Mouse (Mus musculus): ENCODE results near the gene Tom1l2. TPM values are rescaled to one million over a fixed set of nuclear protein-coding genes. Genes with fewer than 3 reads are reported as not detected.

The Tom1l2 gene
- polyA plus RNA-seq, 1 experiment from 2014 or later, result 18.0 TPM

DNA sequence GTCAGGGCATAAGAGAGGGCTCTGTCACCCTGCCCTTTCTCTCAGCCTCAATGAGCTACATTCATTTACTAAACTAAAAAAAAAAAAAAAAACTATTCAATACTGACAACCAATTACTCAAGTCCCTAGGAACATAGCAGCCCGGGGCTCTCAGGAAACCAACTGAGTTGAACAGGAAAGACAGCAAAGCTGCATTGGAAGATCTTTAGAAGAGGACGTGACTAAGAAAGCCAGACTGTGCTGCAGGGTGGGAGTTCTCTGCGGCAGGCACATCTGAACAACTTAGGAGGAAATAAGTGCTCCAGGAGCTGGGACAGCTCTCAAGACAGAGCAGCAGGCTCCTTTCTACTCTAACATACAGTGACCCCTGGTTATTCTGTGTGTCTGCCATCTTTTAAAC is 84.1 kb downstream of the Tom1l2 start:
- no peak for DNase-seq (ENCODE audit: extremely low spot score, low spot score)
- H3K36me3 ChIP-seq (replicated peaks), result peaks cover 4% of the 10 kb centered on the region; the same call in 1 of the 2 replicates
- 0 out of 2 replicates have a peak overlapping the region, but pooled peaks have one; percentile 11 for H3K27ac ChIP-seq
- no peak overlapping the region for H3K4me3 ChIP-seq
- no peaks in the 10 kb centered on the region for H3K27me3 ChIP-seq (ENCODE audit: poor library complexity, severe bottlenecking)
- peaks cover 23% of the 10 kb centered on the region for H3K4me1 ChIP-seq
- WGBS, result 77% methylated on average over 3 of the region's 3 CpGs
- no peaks in the 10 kb centered on the region for H3K9me3 ChIP-seq

DNA sequence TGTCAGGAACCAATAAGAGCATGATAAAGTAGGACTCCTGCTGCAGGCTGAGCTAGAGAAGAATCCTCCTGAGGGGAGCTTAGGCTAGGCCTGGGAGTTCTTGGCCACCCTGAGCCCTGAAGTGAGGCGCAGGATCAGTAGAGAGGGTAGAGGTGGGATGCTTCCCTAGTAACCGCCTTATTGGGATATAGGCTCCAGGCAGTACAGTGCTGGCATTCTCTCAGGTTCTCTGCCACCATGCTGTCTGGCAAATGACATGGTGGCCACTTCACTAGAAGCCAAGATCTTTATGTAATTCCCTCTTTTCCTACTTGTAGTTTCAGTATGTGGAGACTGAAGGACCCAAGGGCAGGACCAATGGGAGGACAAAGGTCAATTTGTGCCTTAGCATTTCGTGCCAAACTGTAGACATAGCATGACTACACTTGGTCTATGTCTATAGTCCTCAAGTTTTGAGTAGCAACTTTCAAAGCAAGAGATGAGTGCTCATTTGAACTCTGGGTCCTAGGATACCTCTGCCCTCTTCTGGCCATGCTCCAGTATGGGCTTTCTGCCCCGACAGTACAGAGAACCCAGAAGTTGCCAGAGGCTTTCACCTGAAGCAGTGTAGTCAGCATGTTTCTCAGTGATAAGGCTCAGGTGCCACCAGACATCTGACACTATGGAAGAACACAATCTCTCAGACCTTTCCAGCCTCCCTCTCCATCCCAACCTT is 87.3 kb downstream of the Tom1l2 start:
- DNase-seq (ENCODE audit: extremely low spot score, low spot score), result no peak
- Histone ChIP-seq H3K4me3 (no peak overlapping the region), H3K27ac (no peak overlapping the region), H3K9me3 (no peaks in the 10 kb centered on the region), H3K27me3 (ENCODE audit: poor library complexity, severe bottlenecking) (no peaks in the 10 kb centered on the region), H3K36me3 (replicated peaks) (no peaks in the 10 kb centered on the region; the same call in 1 of the 2 replicates), H3K4me1 (peaks cover 25% of the 10 kb centered on the region)
- WGBS, result 94% methylated on average over 4 of the region's 4 CpGs

DNA sequence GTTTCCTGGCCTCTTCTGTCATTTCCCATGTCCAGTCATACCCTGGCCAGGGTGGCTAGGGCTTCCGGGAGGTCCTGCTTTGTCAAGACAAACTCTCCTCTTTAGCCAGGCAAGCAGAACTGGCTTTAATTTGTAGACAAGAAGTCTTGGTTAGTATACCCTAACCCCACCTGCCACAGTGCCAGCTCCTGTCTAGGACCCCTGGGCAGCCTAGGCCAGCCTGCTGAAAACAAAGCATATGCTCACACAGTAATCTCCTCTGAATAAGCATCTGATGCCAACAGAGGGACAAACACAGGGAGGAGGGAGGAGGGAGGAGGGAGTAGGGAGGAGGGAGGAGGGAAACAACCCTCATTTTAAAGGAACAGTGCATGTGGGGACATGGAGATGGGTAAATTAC is 88.1 kb downstream of the Tom1l2 start:
- Histone ChIP-seq H3K27me3 (ENCODE audit: poor library complexity, severe bottlenecking) (no peaks in the 10 kb centered on the region), H3K4me3 (no peak overlapping the region), H3K4me1 (peaks cover 25% of the 10 kb centered on the region), H3K36me3 (replicated peaks) (no peaks in the 10 kb centered on the region; the same call in 1 of the 2 replicates), H3K9me3 (no peaks in the 10 kb centered on the region), H3K27ac (0 out of 2 replicates have a peak overlapping the region, but pooled peaks have one; percentile 11)
- 94% methylated on average over 1 of the region's 1 CpGs for WGBS
- no peak for DNase-seq (ENCODE audit: extremely low spot score, low spot score)

DNA sequence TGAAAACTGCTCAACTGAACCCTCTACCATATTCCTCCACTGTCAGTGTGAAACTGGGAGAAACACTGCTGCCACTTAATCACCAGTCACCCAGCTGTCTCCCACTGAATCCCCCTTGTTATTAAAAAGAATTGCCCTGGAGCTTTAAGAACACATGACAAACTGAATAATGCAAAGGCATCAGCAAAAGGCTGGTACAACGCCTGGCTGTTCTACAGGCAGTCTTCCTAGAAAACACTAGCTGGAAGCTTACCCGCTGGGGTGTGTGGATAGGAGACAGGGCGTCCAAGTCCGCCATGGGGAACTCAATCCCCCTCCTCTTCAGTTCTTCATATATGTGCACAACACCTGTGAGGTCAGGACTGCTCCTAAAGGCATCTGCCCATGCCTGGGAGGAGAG is 90.3 kb downstream of the Tom1l2 start:
- H3K4me1 ChIP-seq, result peaks cover 14% of the 10 kb centered on the region
- DNase-seq (ENCODE audit: extremely low spot score, low spot score), result no peak
- 0 out of 2 replicates have a peak, but pooled peaks cover 3% of the 10 kb centered on the region for H3K36me3 ChIP-seq (replicated peaks)
- H3K27ac ChIP-seq, result no peak overlapping the region
- H3K27me3 ChIP-seq (ENCODE audit: poor library complexity, severe bottlenecking), result no peaks in the 10 kb centered on the region
- H3K9me3 ChIP-seq, result no peaks in the 10 kb centered on the region
- no peak overlapping the region for H3K4me3 ChIP-seq
- WGBS, result 85% methylated on average over 4 of the region's 4 CpGs

DNA sequence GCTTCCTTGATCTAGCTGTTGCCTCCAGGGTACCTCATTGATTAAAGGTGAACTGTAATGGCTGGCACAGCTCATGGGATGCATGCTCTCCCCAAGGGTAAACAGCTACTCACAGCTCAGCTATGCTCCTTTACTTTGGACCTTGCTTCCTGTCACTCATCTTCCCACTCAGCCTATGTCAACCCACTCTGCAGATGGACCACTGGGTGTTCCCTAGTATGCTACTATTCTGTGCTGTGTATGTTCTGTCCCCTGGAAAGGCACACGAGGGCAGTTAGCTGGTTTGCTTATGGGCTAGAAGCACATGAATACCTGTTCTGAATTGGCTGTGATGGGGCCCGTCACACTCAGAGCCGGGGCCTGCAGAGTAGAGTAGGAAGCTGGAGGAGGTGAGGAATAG is 92.0 kb downstream of the Tom1l2 start:
- Histone ChIP-seq H3K4me3 (no peak overlapping the region), H3K27me3 (ENCODE audit: poor library complexity, severe bottlenecking) (no peaks in the 10 kb centered on the region), H3K4me1 (peaks cover 14% of the 10 kb centered on the region), H3K9me3 (no peaks in the 10 kb centered on the region), H3K27ac (no peak overlapping the region), H3K36me3 (replicated peaks) (0 out of 2 replicates have a peak, but pooled peaks cover 4% of the 10 kb centered on the region)
- DNase-seq (ENCODE audit: extremely low spot score, low spot score), result no peak
- 93% methylated on average over 3 of the region's 3 CpGs for WGBS

DNA sequence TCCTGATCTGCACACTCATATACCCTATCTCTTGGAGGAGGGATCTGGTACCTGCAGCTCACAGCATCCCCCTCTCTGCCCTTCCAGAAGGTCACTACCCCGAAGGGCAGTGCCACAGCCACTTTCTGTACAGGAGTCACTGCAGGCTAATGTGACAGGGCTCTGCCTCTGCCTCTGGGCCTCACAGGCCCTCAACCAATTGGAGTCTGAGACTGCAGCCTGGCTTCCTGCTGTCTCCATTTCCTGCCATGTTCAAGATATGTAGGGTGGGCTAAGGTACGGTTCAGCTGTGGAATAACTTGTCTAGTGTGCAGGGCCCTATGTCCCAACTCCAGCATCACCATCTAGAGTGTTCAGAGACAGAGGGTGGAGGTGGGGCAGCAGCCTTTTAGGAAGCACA is 95.0 kb downstream of the Tom1l2 start:
- Histone ChIP-seq H3K4me3 (no peak overlapping the region), H3K27me3 (ENCODE audit: poor library complexity, severe bottlenecking) (no peaks in the 10 kb centered on the region), H3K4me1 (peaks cover 6% of the 10 kb centered on the region), H3K9me3 (no peaks in the 10 kb centered on the region), H3K27ac (0 out of 2 replicates have a peak overlapping the region, but pooled peaks have one; percentile 4), H3K36me3 (replicated peaks) (0 out of 2 replicates have a peak, but pooled peaks cover 4% of the 10 kb centered on the region)
- WGBS, result 80% methylated on average over 2 of the region's 2 CpGs
- DNase-seq (ENCODE audit: extremely low spot score, low spot score), result no peak

DNA sequence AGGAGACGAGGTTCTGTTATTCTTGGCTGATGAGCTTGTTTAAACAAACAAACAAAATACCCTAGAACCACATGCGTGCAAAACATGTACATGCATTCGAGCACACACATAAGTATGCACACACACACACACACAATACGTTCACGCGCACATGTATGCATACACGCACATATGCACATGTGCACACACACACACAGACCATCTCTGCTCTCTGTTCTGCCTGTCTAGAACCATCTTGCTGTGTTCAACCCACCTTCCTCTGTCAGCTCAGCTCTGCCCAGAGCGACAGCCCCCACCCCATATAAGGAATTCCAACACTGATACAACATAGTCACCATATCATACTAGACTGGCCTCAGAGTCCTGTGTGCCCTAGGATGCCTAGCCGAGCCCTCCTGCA is 96.0 kb downstream of the Tom1l2 start:
- 90% methylated on average over 9 of the region's 9 CpGs for WGBS

DNA sequence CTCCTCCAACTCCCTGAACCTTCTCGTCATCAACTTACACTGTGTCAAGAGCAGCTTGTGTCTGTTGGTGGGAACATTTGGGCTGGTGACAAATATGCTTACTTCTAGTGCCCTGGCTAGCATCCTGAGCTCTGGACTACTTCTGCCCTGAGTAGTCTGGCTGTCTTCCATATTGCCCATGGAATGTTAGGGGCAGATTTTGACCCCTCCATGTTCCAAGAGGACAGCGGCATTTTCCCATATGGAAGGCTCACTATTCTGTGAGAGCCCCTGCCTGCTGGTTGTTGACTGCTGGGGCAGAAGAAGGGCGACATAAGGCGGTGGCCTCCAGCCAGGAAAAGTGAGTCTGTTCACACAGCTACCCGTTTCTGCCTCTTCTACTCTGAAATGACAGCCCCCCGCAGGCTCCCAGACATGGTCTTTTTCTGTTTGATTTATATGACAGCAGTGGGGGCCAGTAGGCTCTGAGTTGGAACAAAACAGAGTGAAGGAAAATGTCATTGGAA is 96.5 kb downstream of the Tom1l2 start:
- Histone ChIP-seq H3K27ac (no peak overlapping the region), H3K27me3 (ENCODE audit: poor library complexity, severe bottlenecking) (no peaks in the 10 kb centered on the region), H3K9me3 (no peaks in the 10 kb centered on the region), H3K4me3 (no peak overlapping the region), H3K4me1 (peaks cover 15% of the 10 kb centered on the region), H3K36me3 (replicated peaks) (0 out of 2 replicates have a peak, but pooled peaks cover 4% of the 10 kb centered on the region)
- 88% methylated on average over 6 of the region's 6 CpGs for WGBS
- no peak for DNase-seq (ENCODE audit: extremely low spot score, low spot score)

More for the DNA sequence above, 96.0 kb downstream of the Tom1l2 start:
- 0 out of 2 replicates have a peak, but pooled peaks cover 4% of the 10 kb centered on the region for H3K36me3 ChIP-seq (replicated peaks)
- H3K4me3 ChIP-seq, result no peak overlapping the region
- no peaks in the 10 kb centered on the region for H3K27me3 ChIP-seq (ENCODE audit: poor library complexity, severe bottlenecking)
- H3K27ac ChIP-seq, result no peak overlapping the region
- peaks cover 11% of the 10 kb centered on the region for H3K4me1 ChIP-seq
- no peak for DNase-seq (ENCODE audit: extremely low spot score, low spot score)
- H3K9me3 ChIP-seq, result no peaks in the 10 kb centered on the region

DNA sequence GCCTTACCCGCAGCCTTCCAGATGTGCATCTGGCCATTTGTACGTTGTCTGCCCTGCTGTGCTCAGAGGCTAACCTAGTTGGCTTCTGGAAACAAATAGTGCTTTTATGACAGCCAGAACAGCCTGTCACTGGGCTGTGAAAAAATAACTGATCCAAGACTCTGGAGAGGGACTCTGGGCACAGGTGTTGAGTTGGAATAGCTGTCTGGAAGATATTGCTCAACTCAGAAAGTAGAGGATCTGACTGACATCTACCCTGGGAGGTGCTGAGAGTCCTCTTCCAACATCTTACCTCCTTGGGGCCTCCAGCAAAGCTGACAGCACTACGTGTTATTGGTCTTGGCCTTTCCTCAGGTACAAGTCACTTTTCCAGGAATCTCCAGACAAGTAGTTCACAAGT is 97.1 kb downstream of the Tom1l2 start:
- Histone ChIP-seq H3K27me3 (ENCODE audit: poor library complexity, severe bottlenecking) (no peaks in the 10 kb centered on the region), H3K4me1 (peaks cover 15% of the 10 kb centered on the region), H3K36me3 (replicated peaks) (0 out of 2 replicates have a peak, but pooled peaks cover 4% of the 10 kb centered on the region), H3K27ac (no peak overlapping the region), H3K9me3 (no peaks in the 10 kb centered on the region), H3K4me3 (no peak overlapping the region)
- no peak for DNase-seq (ENCODE audit: extremely low spot score, low spot score)
- 90% methylated on average over 3 of the region's 3 CpGs for WGBS

DNA sequence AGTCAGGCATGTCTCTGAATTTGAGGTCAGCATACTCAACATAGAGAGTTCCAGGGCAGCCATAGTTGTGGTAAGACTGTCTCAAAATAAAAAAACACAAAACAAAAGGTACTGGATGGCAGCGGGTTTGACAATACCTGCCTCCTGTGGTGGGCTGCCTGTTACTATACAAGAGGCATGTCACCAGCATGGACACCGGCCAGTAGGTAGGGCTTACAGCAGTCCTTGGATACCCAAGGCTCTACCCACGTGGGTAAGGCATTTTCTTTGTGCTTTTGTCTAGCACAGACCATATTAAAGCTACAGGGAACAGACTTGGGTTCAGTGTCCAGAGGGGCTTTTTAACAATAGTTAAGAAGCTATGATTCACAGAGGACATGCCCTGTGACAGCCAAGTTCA is 97.5 kb downstream of the Tom1l2 start:
- Histone ChIP-seq H3K4me1 (peaks cover 15% of the 10 kb centered on the region), H3K9me3 (no peaks in the 10 kb centered on the region), H3K27me3 (ENCODE audit: poor library complexity, severe bottlenecking) (no peaks in the 10 kb centered on the region), H3K36me3 (replicated peaks) (0 out of 2 replicates have a peak, but pooled peaks cover 4% of the 10 kb centered on the region), H3K27ac (no peak overlapping the region), H3K4me3 (no peak overlapping the region)
- WGBS, result 73% methylated on average over 3 of the region's 3 CpGs
- no peak for DNase-seq (ENCODE audit: extremely low spot score, low spot score)

DNA sequence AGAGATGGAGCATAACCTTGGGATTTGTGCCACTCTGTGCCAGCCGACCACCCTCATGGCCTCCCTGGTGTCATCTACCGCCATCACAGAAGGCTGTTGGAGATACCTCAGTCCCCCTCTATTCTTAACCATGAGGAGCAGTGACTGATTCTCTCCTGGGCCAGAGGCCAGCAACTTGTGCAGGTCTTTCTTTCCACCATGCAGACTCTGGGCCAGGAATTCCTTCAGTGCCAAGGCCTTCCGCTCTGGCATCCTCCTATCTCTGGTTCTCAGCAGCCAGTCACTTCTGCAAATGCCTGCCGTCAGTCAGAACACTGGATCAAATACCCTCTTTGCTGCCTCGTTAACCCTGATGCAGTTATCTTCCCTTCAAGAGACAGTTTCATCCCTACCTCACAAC is 98.4 kb downstream of the Tom1l2 start:
- Histone ChIP-seq H3K4me1 (peaks cover 15% of the 10 kb centered on the region), H3K27me3 (ENCODE audit: poor library complexity, severe bottlenecking) (no peaks in the 10 kb centered on the region), H3K36me3 (replicated peaks) (0 out of 2 replicates have a peak, but pooled peaks cover 4% of the 10 kb centered on the region), H3K9me3 (no peaks in the 10 kb centered on the region), H3K27ac (no peak overlapping the region), H3K4me3 (no peak overlapping the region)
- DNase-seq (ENCODE audit: extremely low spot score, low spot score), result no peak
- WGBS, result 79% methylated on average over 5 of the region's 5 CpGs

DNA sequence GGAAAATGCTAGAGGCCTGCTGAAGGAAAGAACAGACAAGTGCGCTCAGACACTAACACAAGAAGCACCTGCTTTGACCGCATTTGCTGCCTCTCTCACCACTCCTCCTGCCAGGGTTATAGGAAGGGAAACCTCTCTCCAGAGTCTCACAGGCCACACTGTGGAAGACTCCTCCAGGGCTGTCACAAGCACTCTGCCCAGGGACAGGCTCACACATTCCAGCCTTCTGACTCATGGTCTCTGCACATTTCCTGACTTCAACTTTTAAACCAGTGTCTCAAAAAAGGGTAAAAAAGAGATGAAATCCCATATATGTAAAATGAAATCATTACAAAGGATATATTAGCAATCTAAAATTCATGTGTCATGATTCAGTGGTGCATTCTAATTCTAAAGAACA is 99.2 kb downstream of the Tom1l2 start:
- Histone ChIP-seq H3K36me3 (replicated peaks) (0 out of 2 replicates have a peak, but pooled peaks cover 4% of the 10 kb centered on the region), H3K4me1 (peaks cover 21% of the 10 kb centered on the region)

DNA sequence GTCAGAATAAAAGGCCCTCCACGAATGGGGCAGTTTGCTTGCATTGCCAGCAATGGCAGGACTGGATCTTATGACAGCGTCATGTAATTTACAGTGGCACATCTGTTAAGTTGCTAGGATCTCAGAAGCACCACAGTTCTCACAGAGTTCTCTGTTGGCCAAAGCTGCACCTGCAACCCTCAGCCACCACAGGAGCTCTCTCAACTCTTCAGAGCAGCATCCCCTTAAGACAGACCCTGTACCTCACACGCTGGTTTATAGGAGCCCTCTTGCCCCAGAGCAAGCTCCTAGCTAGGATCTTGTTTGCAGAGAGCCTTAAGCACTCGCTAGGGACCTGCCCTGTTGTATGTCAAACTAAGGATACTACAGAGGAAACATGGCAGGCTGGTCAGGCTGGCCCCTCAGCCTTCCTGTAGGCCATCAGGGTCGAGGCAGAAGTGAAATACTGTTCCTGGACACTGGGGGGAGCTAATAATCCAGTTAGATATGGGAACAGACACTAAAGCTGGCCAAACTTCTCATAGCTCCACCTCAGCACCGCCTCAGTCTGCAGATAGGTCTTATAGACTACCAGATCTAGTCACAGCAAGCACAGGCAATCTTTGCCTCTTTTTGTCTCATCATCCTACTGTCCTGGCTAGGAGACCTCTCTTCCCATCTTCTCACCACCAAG is 101.6 kb downstream of the Tom1l2 start:
- WGBS, result 58% methylated on average over 6 of the region's 6 CpGs
- no peak overlapping the region for H3K4me3 ChIP-seq
- peak overlapping the region; percentile 51; the same call in 1 of the 2 replicates for H3K27ac ChIP-seq
- no peaks in the 10 kb centered on the region for H3K36me3 ChIP-seq (replicated peaks)
- peak; percentile 42 for DNase-seq (ENCODE audit: extremely low spot score, low spot score)
- H3K27me3 ChIP-seq (ENCODE audit: poor library complexity, severe bottlenecking), result no peaks in the 10 kb centered on the region
- peaks cover 33% of the 10 kb centered on the region for H3K4me1 ChIP-seq
- no peaks in the 10 kb centered on the region for H3K9me3 ChIP-seq

More for the DNA sequence above, 99.2 kb downstream of the Tom1l2 start:
- Histone ChIP-seq H3K9me3 (no peaks in the 10 kb centered on the region), H3K27me3 (ENCODE audit: poor library complexity, severe bottlenecking) (no peaks in the 10 kb centered on the region), H3K27ac (no peak overlapping the region), H3K4me3 (no peak overlapping the region)
- DNase-seq (ENCODE audit: extremely low spot score, low spot score), result no peak
- WGBS, result 92% methylated on average over 2 of the region's 2 CpGs

Data from forebrain, embryonic 10.5 days (tissue).